In the genomic region with DNA sequence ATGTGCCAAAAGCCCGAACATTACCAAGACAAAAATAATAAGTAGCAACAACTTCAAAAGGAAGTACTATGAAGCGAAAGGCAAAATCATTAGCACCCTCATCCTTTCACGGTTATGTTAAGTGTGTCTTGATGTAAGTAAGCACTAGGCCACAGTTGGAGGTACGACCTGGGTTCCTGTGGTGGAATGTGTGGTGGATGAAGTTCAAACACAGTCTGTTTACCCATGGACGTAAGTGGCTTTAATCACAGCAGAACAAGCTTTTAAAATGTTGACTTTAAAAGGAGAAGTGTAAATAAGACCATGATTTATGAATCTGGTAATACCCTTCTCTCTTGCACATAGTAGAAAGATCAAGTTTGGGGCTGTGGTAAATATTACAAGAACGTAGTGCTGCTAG, we compare ENCODE assay signal across 19 mouse cellular contexts.
"Had no signal": no experiment of that assay in that cellular context is flagged by ENCODE, and none has a peak within 500 bp of the region (broad histone marks: within the 10 kb centered on the region; RNA-seq: fewer than 3 reads in every experiment).

No protein-coding gene starts in this region.

- ATAC-seq: hindbrain, embryonic 16.5 days; inflammation-experienced regulatory T-cells, adult 6 months; liver, postnatal 0 days had no signal

- H3K4me1 ChIP-seq: limb, embryonic 12.5 days; liver, embryonic 13.5 days had no signal

- H3K36me3 ChIP-seq: kidney, embryonic 15.5 days; limb, embryonic 12.5 days; liver, embryonic 13.5 days; midbrain, embryonic 10.5 days; neural tube, embryonic 13.5 days had no signal

- H3K4me2 ChIP-seq: kidney, embryonic 15.5 days; limb, embryonic 12.5 days; liver, embryonic 13.5 days; neural tube, embryonic 13.5 days had no signal

- H3K27me3 ChIP-seq: kidney, embryonic 15.5 days; limb, embryonic 12.5 days; liver, embryonic 13.5 days; neural tube, embryonic 13.5 days had no signal

- DNase-seq: kidney, adult 18-20 months; kidney, postnatal 25 days; layer of hippocampus, adult 9-11 months; layer of hippocampus, postnatal 36 days; liver; liver, embryonic 13.5 days; liver, postnatal 0 days; midbrain, embryonic 14.5 days; retina, postnatal 1 day; right cerebral cortex, postnatal 4 days; spleen, adult 18-20 months; thymus, adult 2 months; thymus, postnatal 25 days had no signal

- H3K27ac ChIP-seq: kidney, embryonic 15.5 days; limb, embryonic 12.5 days; liver, embryonic 13.5 days; midbrain, embryonic 10.5 days; neural tube, embryonic 13.5 days had no signal

- H3K4me3 ChIP-seq: kidney, embryonic 15.5 days; limb, embryonic 12.5 days; liver, embryonic 13.5 days; midbrain, embryonic 10.5 days; neural tube, embryonic 13.5 days had no signal

- H3K9ac ChIP-seq: kidney, embryonic 15.5 days; limb, embryonic 12.5 days; liver, embryonic 13.5 days; liver, postnatal 0 days; neural tube, embryonic 13.5 days had no signal

- H3K9me3 ChIP-seq: kidney, embryonic 15.5 days; limb, embryonic 12.5 days; liver, embryonic 13.5 days; midbrain, embryonic 10.5 days; neural tube, embryonic 13.5 days had no signal
